Mouse (Mus musculus): ENCODE data around the gene Lsm4. TPM values are rescaled to one million over a fixed set of nuclear protein-coding genes. Genes with fewer than 3 reads are reported as not detected.

Lsm4 gene
- total RNA-seq, 2 experiments from 2014 or later = 74.3 to 84.4 TPM

- peak; percentile 85 to 89 for DNase-seq
Measured at GRCm38 (mm10) chr8:70699834-70700554, 26.9 kb downstream of the Lsm4 start.

GRCm38 (mm10) chr8:70700555-70700922 lies 27.5 kb downstream of the Lsm4 start:
- peak; percentile 91 to 96 for DNase-seq

DNA sequence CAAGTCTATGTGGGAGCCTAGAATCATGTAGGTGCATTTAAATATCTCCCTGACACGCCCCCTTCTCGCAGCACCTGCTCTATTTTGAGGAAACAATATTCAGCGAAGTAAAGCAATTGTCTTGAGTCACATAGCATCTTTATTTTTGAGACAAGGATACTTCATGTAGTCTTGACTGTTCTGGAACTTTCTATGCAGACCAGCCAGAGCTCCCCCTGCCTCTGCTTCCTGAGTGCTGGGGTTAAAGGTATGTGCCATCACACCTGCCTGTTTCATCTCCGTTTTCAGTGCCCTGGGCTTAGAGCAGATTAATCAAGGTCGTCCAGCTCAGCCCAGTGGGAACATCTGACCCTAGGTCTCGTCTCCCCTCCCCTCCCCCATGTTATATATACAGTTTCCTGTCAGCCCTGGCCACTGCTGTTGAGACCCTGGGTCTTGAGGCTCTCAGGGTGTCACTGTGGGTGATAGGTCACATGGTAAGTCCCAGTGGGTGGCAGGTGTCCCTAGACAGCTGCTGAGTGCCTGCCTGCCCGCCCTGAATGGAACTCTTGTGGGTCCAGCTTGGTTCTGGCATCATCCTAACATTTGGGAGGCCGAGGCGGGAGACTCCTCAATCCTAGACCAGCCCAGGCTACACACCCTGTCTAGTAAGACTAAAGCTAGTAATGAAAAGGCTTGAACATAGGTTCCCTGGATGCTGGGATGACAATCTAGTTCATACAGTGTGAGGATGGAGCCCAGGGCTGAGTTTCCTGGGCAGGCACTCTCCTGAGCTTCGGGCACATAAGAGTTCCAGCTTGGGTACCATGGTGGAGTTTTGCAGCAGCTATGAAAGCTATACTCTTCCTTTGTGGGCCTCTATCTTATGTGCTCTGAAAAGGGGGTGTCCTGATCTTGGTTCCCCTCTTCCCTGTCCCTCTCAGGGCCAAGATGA lies 28.3 kb downstream of the Lsm4 start:
- no peak for DNase-seq

GRCm38 (mm10) chr8:70701982-70702841 lies 29.2 kb downstream of the Lsm4 start:
- DNase-seq = no peak

- peak; percentile 84 to 87 for DNase-seq
Measured at GRCm38 (mm10) chr8:70702842-70703182, 29.8 kb downstream of the Lsm4 start.

DNA sequence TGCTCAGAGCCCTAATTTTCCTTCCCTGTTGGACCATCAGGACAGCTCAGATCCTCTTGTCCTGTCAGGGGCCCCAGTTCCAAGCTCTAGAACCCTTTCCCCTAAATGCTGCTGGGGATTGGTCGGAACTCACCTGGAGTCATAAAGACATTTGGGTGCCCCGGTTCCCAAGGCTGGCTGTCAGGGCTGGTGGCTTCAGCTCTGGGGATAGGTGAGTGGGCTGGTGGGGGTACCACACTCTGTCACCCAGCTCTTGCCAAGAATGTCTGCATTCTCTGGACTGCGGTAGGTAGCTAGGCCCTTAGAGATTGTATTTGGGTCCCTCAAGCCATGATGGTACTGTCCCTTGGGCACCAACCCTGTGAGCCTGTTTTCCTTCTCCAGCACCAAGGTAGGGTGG lies 30.2 kb downstream of the Lsm4 start, which contains the start of gene Iqcn:
Gene Iqcn (plus strand): TSS at position 171 of the 400 bp plus-strand sequence.
- no peak for DNase-seq

- DNase-seq = peak; percentile 75 to 83
Measured at GRCm38 (mm10) chr8:70708281-70708680, 35.2 kb downstream of the Lsm4 start.

- no peak for DNase-seq
Measured at GRCm38 (mm10) chr8:70709794-70710193, 36.7 kb downstream of the Lsm4 start.

- DNase-seq = peak; percentile 52 to 74
Measured at GRCm38 (mm10) chr8:70710296-70710695, 37.2 kb downstream of the Lsm4 start.

GRCm38 (mm10) chr8:70711041-70711440 lies 38.0 kb downstream of the Lsm4 start:
- peak; percentile 86 to 92 for DNase-seq

DNA sequence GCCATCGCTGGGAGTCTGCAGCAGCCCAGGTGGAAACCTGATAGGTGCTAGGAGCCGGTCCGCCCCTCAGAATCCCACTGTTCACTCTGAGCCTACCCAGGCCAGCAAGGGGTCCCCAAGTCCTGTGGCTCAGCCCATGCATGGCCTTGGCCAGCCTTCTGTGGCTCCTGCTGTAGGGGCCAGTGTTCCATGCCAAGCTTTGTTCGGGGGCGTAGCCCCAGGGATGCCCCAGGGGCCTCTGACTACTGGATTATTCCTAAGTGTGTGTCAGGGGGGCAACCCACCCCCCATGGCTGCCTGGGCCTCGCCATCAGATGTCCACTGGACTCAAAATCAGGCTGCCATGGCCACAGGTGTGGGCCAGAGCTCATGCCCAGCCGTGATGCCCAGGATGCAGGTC lies 40.9 kb downstream of the Lsm4 start:
- DNase-seq = no peak

DNA sequence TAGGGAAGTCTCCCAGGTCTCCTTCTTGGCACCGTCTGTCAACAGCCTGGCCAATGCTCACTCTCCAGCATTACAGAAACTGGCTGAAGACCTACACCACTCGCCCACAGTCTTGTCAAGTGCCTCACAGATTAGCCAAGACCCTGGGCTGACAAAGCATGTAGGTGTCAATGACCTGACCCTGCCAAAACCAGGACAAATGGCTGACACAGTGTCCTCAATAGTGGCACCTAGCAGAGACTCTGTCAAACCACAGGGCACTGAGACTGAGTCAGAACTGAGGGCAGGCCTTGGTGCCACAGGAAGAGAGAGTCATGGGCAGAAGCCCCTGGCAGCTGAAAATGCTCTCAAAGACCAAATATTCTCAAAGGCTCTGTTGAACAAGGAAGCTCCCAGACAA lies 42.0 kb downstream of the Lsm4 start:
- DNase-seq = no peak

GRCm38 (mm10) chr8:70716521-70717400 lies 43.7 kb downstream of the Lsm4 start:
- no peak for DNase-seq

GRCm38 (mm10) chr8:70718297-70718696 lies 45.2 kb downstream of the Lsm4 start, which contains the start of gene Gm3336:
Gene Gm3336, plus strand, starts transcription at chr8:70718543.
- DNase-seq = peak; percentile 62 to 76

DNA sequence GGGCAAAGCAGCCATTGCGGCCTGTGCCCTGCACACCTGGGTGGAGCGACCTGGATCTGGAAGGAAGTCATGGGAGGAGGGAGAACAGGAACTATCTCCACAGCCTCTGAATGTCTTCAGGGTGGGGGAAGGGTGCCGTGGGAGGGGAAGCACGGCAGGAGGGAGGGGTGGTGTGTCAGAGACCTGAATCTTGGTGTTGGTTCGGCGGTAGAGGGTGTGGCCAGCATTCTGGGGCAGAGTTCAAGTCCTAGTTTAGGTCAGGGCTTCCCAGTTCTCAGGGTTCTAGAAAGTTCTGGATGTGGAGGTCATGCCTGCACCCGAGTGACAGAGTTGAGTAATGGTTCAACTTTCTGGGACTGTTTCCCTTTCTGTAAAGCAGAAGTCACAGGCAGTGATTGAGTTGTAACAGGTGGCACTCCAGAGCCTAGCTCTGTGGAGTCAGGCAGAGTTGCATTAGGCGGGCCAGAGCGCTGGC lies 46.8 kb downstream of the Lsm4 start:
- no peak for DNase-seq

- peak; percentile 79 to 80 for DNase-seq
Measured at GRCm38 (mm10) chr8:70720739-70721138, 47.7 kb downstream of the Lsm4 start.

DNA sequence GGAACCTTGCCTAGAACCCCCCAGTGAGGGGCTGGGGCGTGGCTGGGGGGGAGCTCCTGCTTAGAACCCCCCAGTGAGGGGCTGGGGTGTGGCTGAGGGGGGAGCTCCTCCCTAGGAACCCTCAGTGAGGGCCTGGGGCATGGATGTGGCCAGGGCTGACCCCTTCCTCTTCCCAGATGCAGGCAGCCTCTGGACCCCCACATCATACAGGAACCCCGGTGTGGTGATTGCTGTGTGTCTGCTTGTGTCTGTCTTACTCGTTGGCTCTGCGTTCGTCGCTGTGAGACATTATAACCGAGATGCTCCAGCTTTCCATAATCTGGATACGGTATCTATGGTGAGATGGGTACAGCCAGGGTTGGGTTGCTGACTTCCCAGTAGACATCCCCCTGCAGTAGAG lies 48.6 kb downstream of the Lsm4 start:
- no peak for DNase-seq

- DNase-seq = no peak
Measured at GRCm38 (mm10) chr8:70723486-70724210, 50.6 kb downstream of the Lsm4 start, which contains the start of gene Pde4c. Gene Pde4c, plus strand, starts transcription at chr8:70723720.

DNA sequence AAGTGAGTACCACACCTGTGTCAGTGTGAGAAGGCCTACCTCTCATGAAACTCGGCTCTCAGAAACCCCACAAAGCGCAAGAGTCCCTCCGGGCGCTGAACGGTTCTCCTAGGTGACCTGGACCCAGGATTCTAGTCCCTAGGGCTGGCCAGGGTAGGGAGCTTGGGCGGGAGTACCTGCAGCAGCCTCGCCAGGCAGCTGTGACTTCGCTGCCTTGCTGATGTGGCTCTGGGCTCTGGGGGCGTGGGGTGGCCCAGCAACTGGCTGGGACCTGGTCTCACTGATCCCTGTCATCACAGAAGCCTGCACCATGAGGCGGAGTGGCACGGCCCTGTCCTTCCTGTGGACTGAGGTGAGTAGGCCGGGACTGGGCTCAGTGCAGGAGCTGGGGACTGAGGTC lies 51.2 kb downstream of the Lsm4 start:
- no peak for DNase-seq

DNA sequence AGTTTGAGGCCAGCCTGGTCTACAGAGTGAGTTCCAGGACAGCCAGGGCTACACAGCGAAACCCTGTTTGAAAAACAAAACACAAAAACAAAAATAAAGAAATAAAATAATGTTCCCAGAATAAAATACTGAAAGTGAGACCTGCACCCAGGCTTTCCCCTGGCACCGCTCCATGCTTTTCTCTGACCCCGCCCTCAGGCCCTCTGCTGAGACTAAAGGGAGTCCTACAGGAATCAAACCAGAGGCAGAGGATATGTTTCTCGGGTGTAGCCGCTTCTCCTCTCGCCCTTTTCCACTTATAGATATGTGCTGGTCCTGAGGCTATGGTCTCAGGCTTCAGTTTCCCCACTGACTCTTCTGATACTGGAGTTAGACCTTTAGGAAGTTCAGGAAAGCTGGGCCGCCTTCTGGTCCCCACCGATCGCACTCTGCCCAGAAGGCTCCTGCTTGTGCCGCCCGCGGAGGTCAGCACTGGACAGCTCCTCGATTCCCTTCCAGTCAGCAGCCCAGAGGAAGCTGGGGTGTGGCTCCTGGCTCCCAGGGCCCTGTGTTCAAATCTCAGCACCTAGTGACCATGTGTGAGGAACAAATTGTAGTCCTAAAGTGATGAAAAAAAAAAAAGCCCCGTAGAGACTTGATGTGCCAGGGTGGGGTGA lies 52.9 kb downstream of the Lsm4 start:
- DNase-seq = peak; percentile 62 to 67

Data from adrenal gland, postnatal 36 days (tissue).